Mouse (Mus musculus): ENCODE measurements around the gene Actr1b. TPM values are rescaled to one million over a fixed set of nuclear protein-coding genes. Genes with fewer than 3 reads are reported as not detected.

The Actr1b gene
- polyA plus RNA-seq, 1 experiment from 2014 or later, result 27.3 TPM

Small RNA genes within 50 kb of the gene (microRNA-seq; reads per million reads assigned to microRNA genes)
- gene Gm24133, result not detected

Other genes starting within 250 kb of the Actr1b start
- gene Cnnm4, start 242.8 kb downstream of the Actr1b start, polyA plus RNA-seq (2015; fragmentation: Nextera tagmentation; extraction: Ambion mirVana), result 2.7 and 2.9 TPM in 2 replicates
- 1.0 and 1.1 TPM in 2 replicates for gene Cnnm3, start 202.6 kb downstream of the Actr1b start, polyA plus RNA-seq (2015; fragmentation: Nextera tagmentation; extraction: Ambion mirVana)
- gene Ankrd23, start 177.5 kb downstream of the Actr1b start, polyA plus RNA-seq (2015; fragmentation: Nextera tagmentation; extraction: Ambion mirVana), result 2.3 and 2.9 TPM in 2 replicates
- not detected in 2 replicates for gene Gm42417, start 175.0 kb downstream of the Actr1b start, polyA plus RNA-seq (2015; fragmentation: Nextera tagmentation; extraction: Ambion mirVana)
- gene Ankrd39, start 167.0 kb downstream of the Actr1b start, polyA plus RNA-seq (2015; fragmentation: Nextera tagmentation; extraction: Ambion mirVana), result 6.2 and 7.0 TPM in 2 replicates
- gene Sema4c, start 156.1 kb downstream of the Actr1b start, polyA plus RNA-seq (2015; fragmentation: Nextera tagmentation; extraction: Ambion mirVana), result 1.9 and 2.0 TPM in 2 replicates
- 0.10 and 0.15 TPM in 2 replicates for gene Fam178b, start 31.2 kb downstream of the Actr1b start, polyA plus RNA-seq (2015; fragmentation: Nextera tagmentation; extraction: Ambion mirVana)
- gene Cox5b, start 23.0 kb downstream of the Actr1b start, polyA plus RNA-seq (2015; fragmentation: Nextera tagmentation; extraction: Ambion mirVana), result 362 and 401 TPM in 2 replicates
- not detected in 2 replicates for gene 4933424G06Rik, start 4.3 kb downstream of the Actr1b start, polyA plus RNA-seq (2015; fragmentation: Nextera tagmentation; extraction: Ambion mirVana)
- 0.13 and 0.15 TPM in 2 replicates for gene Zap70, start 47.4 kb upstream of the Actr1b start, polyA plus RNA-seq (2015; fragmentation: Nextera tagmentation; extraction: Ambion mirVana)
- 8.0 and 8.6 TPM in 2 replicates for gene Tmem131, start 229.2 kb upstream of the Actr1b start, polyA plus RNA-seq (2015; fragmentation: Nextera tagmentation; extraction: Ambion mirVana)